Mouse (Mus musculus): ENCODE results near the gene Ephb2. TPM values are rescaled to one million over a fixed set of nuclear protein-coding genes. Genes with fewer than 3 reads are reported as not detected.

Ephb2 gene
- total and polyA plus RNA-seq, 3 experiments, result 0.08 to 0.34 (median 0.33) TPM

- Histone ChIP-seq H3K4me3 (ENCODE audit: low read depth, low read length) (no peak overlapping the region), H3K4me1 (ENCODE audit: insufficient read depth, low read depth, low read length) (peaks cover 5% of the 10 kb centered on the region; the same call in 1 of the 2 replicates), H3K36me3 (replicated peaks) (no peaks in the 10 kb centered on the region), H3K9me3 (replicated peaks) (no peaks in the 10 kb centered on the region), H3K27me3 (ENCODE audit: insufficient read depth, low read length) (peaks cover 18% of the 10 kb centered on the region; the same call in 1 of the 2 replicates)
- 0 out of 2 replicates have a peak, but pooled peaks have one; percentile 3 for TF ChIP-seq CTCF (IDR thresholded peaks at IDR 0.05; ENCODE audit: low read depth, low read length)
- no peak for TF ChIP-seq POLR2AphosphoS5 (IDR thresholded peaks at IDR 0.05; ENCODE audit: insufficient replicate concordance, low read depth, low read length)
- ATAC-seq (ENCODE audit: extremely low read depth, insufficient number of reproducible peaks, low FRiP score, poor library complexity, severe bottlenecking) (no peak), DNase-seq (ENCODE audit: low spot score) (no peak)
Measured at GRCm38 (mm10) chr4:136688113-136688512, 147.7 kb downstream of the Ephb2 start.

- Histone ChIP-seq H3K36me3 (replicated peaks) (no peaks in the 10 kb centered on the region), H3K9me3 (replicated peaks) (no peaks in the 10 kb centered on the region), H3K4me1 (ENCODE audit: insufficient read depth, low read depth, low read length) (peaks cover 5% of the 10 kb centered on the region; the same call in 1 of the 2 replicates), H3K27me3 (ENCODE audit: insufficient read depth, low read length) (peaks cover 18% of the 10 kb centered on the region), H3K4me3 (ENCODE audit: low read depth, low read length) (no peak overlapping the region)
- no peak for ATAC-seq (ENCODE audit: extremely low read depth, insufficient number of reproducible peaks, low FRiP score, poor library complexity, severe bottlenecking)
- DNase-seq (ENCODE audit: low spot score), result no peak
- no peak for TF ChIP-seq CTCF (IDR thresholded peaks at IDR 0.05; ENCODE audit: low read depth, low read length)
- TF ChIP-seq GATA2 (IDR thresholded peaks at IDR 0.05; ENCODE audit: borderline replicate concordance, low read depth, low read length), result no peak
- no peak for TF ChIP-seq POLR2AphosphoS5 (IDR thresholded peaks at IDR 0.05; ENCODE audit: insufficient replicate concordance, low read depth, low read length)
- no peak for TF ChIP-seq GATA1 (IDR thresholded peaks at IDR 0.05; ENCODE audit: borderline replicate concordance, low read length)
- TF ChIP-seq TAL1 (conservative IDR thresholded peaks at IDR 0.05; ENCODE audit: low read depth, low read length), result no peak
Measured at GRCm38 (mm10) chr4:136685431-136685869, 150.3 kb downstream of the Ephb2 start.

GRCm38 (mm10) chr4:136684485-136684884 lies 151.3 kb downstream of the Ephb2 start:
- ATAC-seq (ENCODE audit: extremely low read depth, insufficient number of reproducible peaks, low FRiP score, poor library complexity, severe bottlenecking) (no peak), DNase-seq (ENCODE audit: low spot score) (no peak)
- H3K36me3 ChIP-seq (replicated peaks), result no peaks in the 10 kb centered on the region
- no peak overlapping the region for H3K4me3 ChIP-seq (ENCODE audit: low read depth, low read length)
- TF ChIP-seq POLR2AphosphoS5 (IDR thresholded peaks at IDR 0.05; ENCODE audit: insufficient replicate concordance, low read depth, low read length), result no peak
- TF ChIP-seq GATA2 (IDR thresholded peaks at IDR 0.05; ENCODE audit: borderline replicate concordance, low read depth, low read length), result no peak
- TF ChIP-seq CTCF (IDR thresholded peaks at IDR 0.05; ENCODE audit: low read depth, low read length), result no peak
- no peak for TF ChIP-seq GATA1 (IDR thresholded peaks at IDR 0.05; ENCODE audit: borderline replicate concordance, low read length)
- TF ChIP-seq TAL1 (conservative IDR thresholded peaks at IDR 0.05; ENCODE audit: low read depth, low read length), result no peak
- no peaks in the 10 kb centered on the region for H3K9me3 ChIP-seq (replicated peaks)
- peaks cover 5% of the 10 kb centered on the region; the same call in 1 of the 2 replicates for H3K4me1 ChIP-seq (ENCODE audit: insufficient read depth, low read depth, low read length)
- H3K27me3 ChIP-seq (ENCODE audit: insufficient read depth, low read length), result peaks cover 21% of the 10 kb centered on the region

GRCm38 (mm10) chr4:136680641-136681040 lies 155.1 kb downstream of the Ephb2 start:
- no peaks in the 10 kb centered on the region for H3K36me3 ChIP-seq (replicated peaks)
- no peaks in the 10 kb centered on the region for H3K9me3 ChIP-seq (replicated peaks)
- H3K4me3 ChIP-seq (ENCODE audit: low read depth, low read length), result no peak overlapping the region
- DNase-seq (ENCODE audit: low spot score) (no peak), ATAC-seq (ENCODE audit: extremely low read depth, insufficient number of reproducible peaks, low FRiP score, poor library complexity, severe bottlenecking) (no peak)
- peaks cover 21% of the 10 kb centered on the region for H3K27me3 ChIP-seq (ENCODE audit: insufficient read depth, low read length)
- TF ChIP-seq TAL1 (conservative IDR thresholded peaks at IDR 0.05; ENCODE audit: low read depth, low read length) (no peak), GATA1 (IDR thresholded peaks at IDR 0.05; ENCODE audit: borderline replicate concordance, low read length) (no peak)
- peaks cover 3% of the 10 kb centered on the region; the same call in 1 of the 2 replicates for H3K4me1 ChIP-seq (ENCODE audit: insufficient read depth, low read depth, low read length)

- H3K9me3 ChIP-seq (replicated peaks), result no peaks in the 10 kb centered on the region
- no peak for ATAC-seq (ENCODE audit: extremely low read depth, insufficient number of reproducible peaks, low FRiP score, poor library complexity, severe bottlenecking)
- no peaks in the 10 kb centered on the region for H3K36me3 ChIP-seq (replicated peaks)
- no peak for DNase-seq (ENCODE audit: low spot score)
- peaks cover 19% of the 10 kb centered on the region for H3K27me3 ChIP-seq (ENCODE audit: insufficient read depth, low read length)
- H3K4me3 ChIP-seq (ENCODE audit: low read depth, low read length), result no peak overlapping the region
- no peak for TF ChIP-seq TAL1 (conservative IDR thresholded peaks at IDR 0.05; ENCODE audit: low read depth, low read length)
- TF ChIP-seq GATA1 (IDR thresholded peaks at IDR 0.05; ENCODE audit: borderline replicate concordance, low read length), result no peak
- H3K4me1 ChIP-seq (ENCODE audit: insufficient read depth, low read depth, low read length), result peaks cover 3% of the 10 kb centered on the region; the same call in 1 of the 2 replicates
Measured at GRCm38 (mm10) chr4:136679221-136679620, 156.6 kb downstream of the Ephb2 start.

GRCm38 (mm10) chr4:136678480-136678879 lies 157.3 kb downstream of the Ephb2 start:
- Histone ChIP-seq H3K36me3 (replicated peaks) (no peaks in the 10 kb centered on the region), H3K4me3 (ENCODE audit: low read depth, low read length) (no peak overlapping the region), H3K9me3 (replicated peaks) (no peaks in the 10 kb centered on the region), H3K27me3 (ENCODE audit: insufficient read depth, low read length) (peaks cover 19% of the 10 kb centered on the region), H3K4me1 (ENCODE audit: insufficient read depth, low read depth, low read length) (peaks cover 3% of the 10 kb centered on the region; the same call in 1 of the 2 replicates)
- TF ChIP-seq CTCF (IDR thresholded peaks at IDR 0.05; ENCODE audit: low read depth, low read length) (peak; percentile 98), POLR2AphosphoS5 (IDR thresholded peaks at IDR 0.05; ENCODE audit: insufficient replicate concordance, low read depth, low read length) (no peak)
- ATAC-seq (ENCODE audit: extremely low read depth, insufficient number of reproducible peaks, low FRiP score, poor library complexity, severe bottlenecking) (no peak), DNase-seq (ENCODE audit: low spot score) (peak; percentile 56)

GRCm38 (mm10) chr4:136675439-136675838 lies 160.3 kb downstream of the Ephb2 start:
- ATAC-seq (ENCODE audit: extremely low read depth, insufficient number of reproducible peaks, low FRiP score, poor library complexity, severe bottlenecking), result no peak
- peaks cover 7% of the 10 kb centered on the region; the same call in 1 of the 2 replicates for H3K4me1 ChIP-seq (ENCODE audit: insufficient read depth, low read depth, low read length)
- DNase-seq (ENCODE audit: low spot score), result no peak
- TF ChIP-seq POLR2AphosphoS5 (IDR thresholded peaks at IDR 0.05; ENCODE audit: insufficient replicate concordance, low read depth, low read length) (no peak), GATA2 (IDR thresholded peaks at IDR 0.05; ENCODE audit: borderline replicate concordance, low read depth, low read length) (no peak), TAL1 (conservative IDR thresholded peaks at IDR 0.05; ENCODE audit: low read depth, low read length) (no peak)
- H3K4me3 ChIP-seq (ENCODE audit: low read depth, low read length), result no peak overlapping the region
- H3K9me3 ChIP-seq (replicated peaks), result no peaks in the 10 kb centered on the region
- peaks cover 11% of the 10 kb centered on the region for H3K27me3 ChIP-seq (ENCODE audit: insufficient read depth, low read length)
- H3K36me3 ChIP-seq (replicated peaks), result no peaks in the 10 kb centered on the region
